Mouse (Mus musculus) yolk sac, embryonic 10.5 days (tissue): ENCODE results near the gene Atp1b1.

Source experiments
- DNase-seq: peaks from one replicate; pipeline ENCODE4 v3.0.0-alpha.2; 2017; ENCODE audit warnings: low spot score

Atp1b1 gene

DNA sequence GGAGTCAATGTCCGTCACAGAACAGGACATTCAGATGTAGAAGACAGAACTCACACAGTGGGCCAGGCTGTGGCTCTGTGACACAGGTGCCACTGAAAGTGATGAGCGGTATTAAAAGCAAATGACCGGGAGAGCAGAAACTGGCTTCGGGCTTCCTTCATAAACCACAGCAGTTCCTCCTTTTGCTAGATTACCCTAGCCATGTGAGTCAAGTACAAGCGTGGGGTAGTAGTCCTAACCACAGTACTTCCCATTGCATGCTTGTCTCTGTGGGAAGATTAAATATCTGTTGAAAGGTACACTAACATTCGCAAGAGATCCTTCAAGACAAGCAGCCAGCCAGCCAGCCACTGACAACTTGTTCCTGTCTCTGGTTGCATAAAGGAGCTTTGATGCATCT lies 17.9 kb downstream of the Atp1b1 start:
- DNase-seq: no peak

- no peak for DNase-seq
These were observed 21.4 kb downstream of the Atp1b1 start for GRCm38 (mm10) chr1:164436749-164437148.

DNA sequence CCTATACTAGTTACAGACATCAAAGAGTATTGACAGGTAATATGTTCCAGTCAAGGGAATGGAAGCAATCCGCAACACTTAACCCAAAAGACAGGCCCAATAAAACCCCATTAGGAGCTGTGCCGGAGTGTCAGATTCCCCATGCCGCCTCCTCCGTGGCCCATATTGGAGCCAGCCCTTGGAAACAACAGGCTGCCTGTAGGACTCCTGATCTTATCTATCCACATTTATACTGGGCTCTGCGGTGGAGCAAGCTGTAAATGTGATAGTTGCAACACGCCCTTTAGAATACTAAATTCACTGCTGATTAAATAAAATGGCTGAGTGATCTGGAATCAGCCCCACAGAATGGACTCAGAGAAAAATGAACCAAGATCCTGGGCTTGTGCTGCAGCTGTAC lies 24.1 kb downstream of the Atp1b1 start:
- DNase-seq: no peak

GRCm38 (mm10) chr1:164432649-164433048 lies 25.5 kb downstream of the Atp1b1 start:
- DNase-seq: no peak

DNA sequence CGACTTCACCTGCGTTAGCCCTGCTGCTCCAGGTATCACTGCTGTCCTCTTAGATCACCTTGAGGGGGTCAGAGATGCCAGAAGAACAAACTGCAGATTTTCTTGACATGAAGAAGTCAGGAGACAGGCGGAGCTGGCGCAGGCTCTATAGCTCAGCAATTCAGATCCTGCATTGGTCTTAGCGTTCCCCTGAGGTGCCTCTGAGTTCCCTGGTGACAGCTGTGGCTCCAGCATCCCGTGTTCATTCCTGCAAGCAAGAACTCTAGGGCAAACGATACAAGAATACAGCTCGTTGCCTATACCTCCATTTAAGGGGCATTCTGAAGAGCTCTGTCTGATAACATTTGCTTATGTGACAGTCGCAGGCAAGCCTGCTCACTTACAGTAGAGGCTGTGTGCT lies 29.5 kb downstream of the Atp1b1 start:
- no peak for DNase-seq

DNA sequence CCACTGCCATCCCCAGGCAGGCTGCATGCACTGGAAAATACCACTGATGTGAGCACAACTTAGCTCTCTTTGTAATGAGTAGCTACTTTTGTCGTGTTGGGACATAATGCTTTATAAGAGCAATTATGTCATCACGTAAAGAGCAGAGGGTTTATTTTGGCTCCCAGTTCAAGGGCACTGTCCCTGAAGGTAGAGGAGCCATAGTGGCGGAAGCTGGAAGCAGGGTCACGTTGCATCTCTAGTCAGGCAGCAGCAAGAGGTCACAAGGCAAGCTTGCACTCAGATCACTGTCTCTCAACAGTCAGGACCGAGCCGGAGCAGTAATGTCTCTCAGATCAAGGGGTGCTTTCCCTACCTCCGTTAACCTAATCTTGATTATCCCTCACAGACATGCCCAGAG lies 30.4 kb downstream of the Atp1b1 start:
- DNase-seq: no peak

DNA sequence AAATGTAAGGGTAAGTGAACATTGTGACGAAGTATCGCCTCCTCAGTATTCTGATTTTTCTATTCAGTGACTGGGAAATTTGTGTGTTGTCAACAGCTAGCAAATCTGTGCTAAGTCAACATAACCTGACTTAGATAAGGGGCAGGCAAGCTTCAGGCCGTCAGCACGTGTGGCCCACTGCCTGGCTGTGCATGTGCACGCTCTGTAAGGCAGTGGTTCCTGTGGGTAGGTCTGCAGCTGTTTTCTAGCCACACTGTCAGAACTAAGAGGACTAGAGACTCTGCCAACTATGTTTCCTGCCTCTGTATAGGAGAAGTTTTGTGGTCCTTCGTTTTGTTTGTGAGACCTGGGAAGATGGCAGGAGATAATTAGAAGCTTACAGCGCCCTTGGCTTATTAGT lies 31.9 kb downstream of the Atp1b1 start:
- DNase-seq: no peak

- no peak for DNase-seq
These were observed 37.4 kb downstream of the Atp1b1 start for GRCm38 (mm10) chr1:164420623-164421354.

GRCm38 (mm10) chr1:164419401-164419800 lies 38.8 kb downstream of the Atp1b1 start:
- no peak for DNase-seq

DNA sequence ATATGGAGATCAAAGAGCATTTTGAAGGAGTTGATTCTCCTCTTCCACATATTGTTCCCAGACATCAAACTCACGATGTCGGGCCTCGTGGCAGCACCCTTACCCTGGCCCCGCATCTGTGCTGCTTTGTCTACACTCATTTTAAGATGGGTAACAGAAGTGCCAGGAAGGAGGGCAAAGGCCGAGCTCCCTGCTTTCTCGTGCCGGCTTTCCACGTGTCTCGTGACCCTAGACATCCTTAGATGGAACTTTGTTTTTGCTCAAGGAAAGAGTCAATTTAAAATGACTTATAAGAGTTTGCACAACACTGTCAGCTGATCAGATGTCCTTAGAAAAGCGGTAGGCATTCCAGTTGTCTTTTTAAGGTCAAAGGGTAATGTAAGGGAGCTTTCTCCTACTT lies 39.8 kb downstream of the Atp1b1 start:
- DNase-seq: peak; percentile 41

DNA sequence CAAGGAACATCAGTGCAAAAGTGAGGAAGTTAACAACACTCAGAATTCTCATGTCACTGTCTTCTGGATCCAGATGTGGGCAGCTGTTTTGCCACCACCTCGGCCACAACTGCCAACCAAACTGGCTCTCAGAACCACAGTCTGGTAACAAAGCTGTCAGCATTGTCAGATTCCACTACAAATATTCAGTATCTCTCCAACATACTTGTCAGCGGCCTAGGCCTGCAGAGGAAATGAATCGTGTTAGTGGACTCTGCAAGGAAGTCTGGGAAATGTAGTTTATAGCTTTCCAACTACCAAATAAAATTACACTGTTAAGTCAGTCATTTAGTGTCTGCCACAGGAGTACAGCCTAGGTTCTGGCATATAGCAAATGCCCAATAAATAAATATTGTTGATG lies 40.6 kb downstream of the Atp1b1 start:
- DNase-seq: no peak

DNA sequence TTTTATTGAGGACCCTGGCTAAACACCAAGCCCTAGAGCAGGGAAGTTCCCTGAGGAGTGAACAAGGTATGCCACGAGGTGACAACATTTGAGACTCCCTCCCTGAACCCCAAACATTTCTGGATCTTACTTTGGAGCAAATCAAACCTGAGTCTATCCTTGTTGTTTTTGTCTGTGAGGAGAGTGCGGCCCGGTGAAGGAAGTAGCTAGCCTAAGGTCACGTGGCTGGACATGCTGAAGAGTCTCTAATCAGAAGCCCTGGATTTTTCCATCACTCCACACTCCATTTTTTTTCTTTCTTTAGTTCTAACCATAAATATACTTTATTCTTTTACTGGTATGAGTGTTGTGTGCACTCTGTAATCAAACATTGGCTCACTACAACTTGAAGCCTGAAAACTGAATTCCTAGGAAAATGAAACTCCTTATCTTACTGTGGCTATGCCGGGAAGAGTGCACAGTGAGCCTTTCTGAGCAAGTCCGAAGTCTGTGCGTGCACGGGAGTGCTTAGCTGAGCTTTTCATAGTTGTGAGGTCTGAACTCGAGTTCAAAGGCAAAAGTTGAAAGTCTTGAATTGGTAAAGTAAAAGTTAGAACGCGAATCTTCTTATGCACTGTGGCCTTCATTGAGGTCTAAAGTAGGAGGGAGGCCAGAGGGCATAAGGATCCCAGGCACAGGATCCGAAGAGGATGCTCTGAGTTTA lies 41.3 kb downstream of the Atp1b1 start:
- peak; percentile 71 for DNase-seq

DNA sequence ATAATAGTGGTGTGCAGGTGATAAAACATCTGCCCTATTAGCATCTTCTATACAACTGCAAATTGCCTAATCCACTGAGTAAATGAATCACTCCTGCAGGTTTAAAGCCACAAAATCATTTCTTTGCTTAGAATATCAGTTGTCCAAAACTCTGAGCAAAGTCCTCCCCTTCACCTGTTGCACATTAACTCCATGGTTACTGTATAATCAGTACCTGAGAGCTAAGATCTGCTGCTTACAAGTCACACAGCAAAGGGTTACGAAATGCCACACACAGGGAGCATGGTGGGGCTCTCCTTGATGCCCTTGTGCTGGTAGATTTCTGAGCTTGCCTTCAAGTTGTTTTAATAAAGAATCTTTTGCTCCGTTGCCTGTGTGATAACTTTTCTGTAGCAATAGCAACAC lies 42.8 kb downstream of the Atp1b1 start:
- DNase-seq: peak; percentile 79

- DNase-seq: no peak
These were observed 44.5 kb downstream of the Atp1b1 start for GRCm38 (mm10) chr1:164413608-164414007.

- DNase-seq: no peak
These were observed 45.2 kb downstream of the Atp1b1 start for GRCm38 (mm10) chr1:164412906-164413305.

DNA sequence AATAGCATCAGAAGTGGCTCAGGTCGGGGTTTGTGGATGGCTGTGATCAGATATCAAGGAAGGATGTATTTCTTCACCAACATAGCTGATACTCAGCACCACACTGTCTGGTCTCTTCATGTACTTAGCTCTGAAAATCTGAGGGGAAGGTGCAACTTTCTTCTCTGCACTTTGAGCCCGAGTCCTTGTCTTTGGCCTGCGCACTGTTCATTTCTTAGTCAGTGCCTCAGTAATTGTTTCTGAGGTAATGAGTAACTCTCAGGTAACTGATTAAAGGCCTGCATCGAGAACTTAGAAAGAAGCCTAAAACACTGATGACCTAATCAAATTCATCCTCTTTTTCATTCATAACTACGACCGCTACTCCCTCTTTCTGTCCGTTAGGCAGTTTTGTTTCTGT lies 46.8 kb downstream of the Atp1b1 start:
- DNase-seq: peak; percentile 73

- DNase-seq: no peak
These were observed 49.5 kb downstream of the Atp1b1 start for GRCm38 (mm10) chr1:164408655-164409054.

- no peak for DNase-seq
These were observed 51.6 kb downstream of the Atp1b1 start for GRCm38 (mm10) chr1:164406506-164406905.

DNA sequence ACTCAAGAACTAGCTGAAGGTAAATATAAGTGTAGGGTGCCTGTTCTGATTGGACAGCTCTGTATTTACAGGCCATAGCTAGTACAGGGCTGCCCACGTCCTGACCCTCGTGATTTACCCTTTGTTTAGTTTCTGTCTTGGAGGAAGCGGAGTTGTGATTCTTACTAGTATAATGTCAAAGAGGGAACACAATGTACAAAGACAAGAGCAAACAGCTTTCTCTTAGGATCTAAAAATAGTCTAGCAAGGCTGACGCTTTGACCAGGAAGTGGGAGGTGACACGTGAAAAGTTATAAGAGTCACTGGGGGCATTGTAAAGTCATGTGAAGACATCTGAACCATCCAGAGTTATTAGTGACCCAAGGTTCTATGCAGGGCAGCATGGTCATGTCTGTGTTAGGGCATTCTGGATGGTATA lies 52.8 kb downstream of the Atp1b1 start:
- DNase-seq: no peak

DNA sequence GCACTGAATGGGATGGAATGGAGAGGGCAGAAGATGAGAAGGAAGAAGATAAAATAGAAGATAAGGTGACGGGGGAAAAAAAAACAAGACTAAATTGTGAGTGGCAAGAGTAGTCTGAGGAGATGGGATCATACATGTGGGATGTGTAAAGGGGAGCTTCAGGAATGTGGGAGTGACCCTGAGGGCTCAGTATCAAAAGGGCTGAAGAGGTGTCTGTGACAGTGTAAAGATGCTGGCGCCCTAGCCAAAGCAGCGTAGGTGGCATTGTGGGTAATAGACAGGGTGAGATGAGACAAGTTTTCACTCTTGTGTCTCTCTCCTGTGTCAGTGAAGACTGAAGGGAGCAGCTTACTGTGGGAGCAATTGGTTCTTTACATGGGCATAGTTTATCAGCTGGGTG lies 58.6 kb downstream of the Atp1b1 start:
- DNase-seq: no peak

GRCm38 (mm10) chr1:164397672-164398071 lies 60.5 kb downstream of the Atp1b1 start:
- peak; percentile 55 for DNase-seq

DNA sequence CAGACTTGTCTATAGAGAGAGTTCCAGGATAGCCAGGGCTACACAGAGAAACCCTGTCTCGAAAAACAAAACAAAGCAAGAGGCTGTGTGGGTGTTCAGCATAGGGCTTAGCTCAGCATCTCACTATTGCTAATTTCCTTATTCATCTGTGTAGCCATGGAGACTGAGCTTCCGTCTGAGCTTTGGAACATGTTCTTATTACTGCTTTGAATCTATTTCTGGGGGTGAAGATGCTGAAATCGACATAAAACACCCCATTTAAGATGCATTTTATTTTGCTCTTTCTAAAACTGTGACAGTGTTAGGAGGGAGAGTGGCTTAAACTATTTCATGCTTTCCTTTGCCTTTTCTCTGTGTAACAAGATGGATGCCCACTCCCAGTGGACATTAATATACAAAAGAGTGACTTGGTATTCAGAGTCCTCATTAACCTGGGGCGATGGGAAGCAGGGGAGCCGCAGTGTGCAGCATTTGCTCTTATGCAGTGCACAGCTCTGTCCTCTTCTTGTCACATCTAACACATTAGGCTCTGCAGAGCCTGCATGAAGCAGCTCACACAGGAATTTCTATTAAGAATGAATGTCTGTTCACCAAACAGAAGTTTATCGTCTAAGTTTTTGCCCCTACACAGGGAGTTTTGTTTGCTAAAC lies 62.9 kb downstream of the Atp1b1 start:
- DNase-seq: no peak

DNA sequence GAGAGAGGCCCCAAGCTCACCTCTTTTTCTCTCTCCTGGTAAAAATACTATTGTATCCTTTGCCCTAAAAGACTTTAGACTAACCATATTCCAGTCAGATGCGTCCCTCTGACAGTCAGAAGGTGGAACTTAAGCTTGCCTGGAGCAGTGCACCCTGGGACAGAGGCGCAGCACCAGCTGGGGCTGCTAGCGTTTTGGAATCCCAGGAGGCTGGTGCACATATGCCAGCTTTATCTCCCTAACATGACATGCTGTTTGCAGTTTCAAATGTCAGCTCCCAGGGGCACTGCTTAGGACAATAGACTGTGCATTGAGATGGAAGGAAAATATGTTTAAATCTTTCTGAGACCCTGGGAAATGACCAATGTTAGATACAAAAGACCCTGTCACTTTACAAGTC lies 66.0 kb downstream of the Atp1b1 start:
- DNase-seq: no peak
